Mouse (Mus musculus): ENCODE measurements around the gene Zfp418.

The Zfp418 gene

GRCm38 (mm10) chr7:7171227-7172147 is at the start of gene Zfp418:
Zfp418 (plus strand) TSS chr7:7171330.
- peak; percentile 64 for DNase-seq (ENCODE audit: extremely low read depth, insufficient read length, low spot score)

- DNase-seq (ENCODE audit: extremely low read depth, insufficient read length, low spot score) = no peak
These were observed 49.5 kb upstream of the Zfp418 start for GRCm38 (mm10) chr7:7121602-7121980.

- peak; percentile 53 for DNase-seq (ENCODE audit: extremely low read depth, insufficient read length, low spot score)
These were observed 40.5 kb upstream of the Zfp418 start for GRCm38 (mm10) chr7:7130491-7131124.

GRCm38 (mm10) chr7:7132751-7133150 is 38.4 kb upstream of the Zfp418 start:
- DNase-seq (ENCODE audit: extremely low read depth, insufficient read length, low spot score) = no peak

GRCm38 (mm10) chr7:7136379-7136866 is 34.7 kb upstream of the Zfp418 start, which contains the start of gene Zfp773:
Zfp773 (minus strand) TSS chr7:7136755.
- no peak for DNase-seq (ENCODE audit: extremely low read depth, insufficient read length, low spot score)

GRCm38 (mm10) chr7:7144215-7144614 is 26.9 kb upstream of the Zfp418 start:
- DNase-seq (ENCODE audit: extremely low read depth, insufficient read length, low spot score) = no peak

GRCm38 (mm10) chr7:7145991-7146608 is 25.0 kb upstream of the Zfp418 start:
- no peak for DNase-seq (ENCODE audit: extremely low read depth, insufficient read length, low spot score)

GRCm38 (mm10) chr7:7185897-7186296 is 14.8 kb downstream of the Zfp418 start:
- no peak for DNase-seq (ENCODE audit: extremely low read depth, insufficient read length, low spot score)

- no peak for DNase-seq (ENCODE audit: extremely low read depth, insufficient read length, low spot score)
These were observed 16.5 kb downstream of the Zfp418 start for GRCm38 (mm10) chr7:7187417-7188190.

- DNase-seq (ENCODE audit: extremely low read depth, insufficient read length, low spot score) = peak; percentile 39
These were observed 17.2 kb downstream of the Zfp418 start for GRCm38 (mm10) chr7:7188191-7188942.

- DNase-seq (ENCODE audit: extremely low read depth, insufficient read length, low spot score) = peak; percentile 32
These were observed 38.4 kb downstream of the Zfp418 start, which contains the start of gene Zfp772 for GRCm38 (mm10) chr7:7209313-7210151. Zfp772 (minus strand) TSS chr7:7209998.
